Mouse (Mus musculus) myocyte (in vitro differentiated cells): ENCODE results near the gene Ccr10.
"Not testable (repeated sequence)": the region's sequence is repeated elsewhere in the genome, so short reads cannot be mapped to it uniquely, and the experiment has no call there.

Experiments used
- CEBPB ChIP-seq: IDR thresholded peaks from 2 replicates; pipeline ENCODE4 v1.6.1; 2011; ENCODE audit warnings: mild to moderate bottlenecking, moderate library complexity; ENCODE audit not compliant: poor library complexity, insufficient read depth, severe bottlenecking
- E2F4 ChIP-seq: IDR thresholded peaks from one replicate; pipeline ENCODE4 v1.6.1; 2011; ENCODE audit warnings: mild to moderate bottlenecking, control low read depth, moderate library complexity; ENCODE audit not compliant: insufficient read depth
- MAX ChIP-seq: IDR thresholded peaks from one replicate; pipeline ENCODE4 v1.6.1; 2011; ENCODE audit warnings: low read depth, mild to moderate bottlenecking, control low read depth
- MYOD1 ChIP-seq, 3 experiments: IDR thresholded peaks; one replicate each; pipeline ENCODE4 v1.6.1; 2011; ENCODE audit warnings: control low read depth in 2 of 3, low read depth in 2 of 3, mild to moderate bottlenecking in 2 of 3, moderate library complexity in 1 of 3; ENCODE audit not compliant: insufficient read length in 2 of 3, control insufficient read depth in 1 of 3
- MYOG ChIP-seq, 3 experiments: IDR thresholded peaks; one replicate each; pipeline ENCODE4 v1.6.1; 2011; ENCODE audit warnings: control low read depth in 2 of 3, low read depth in 2 of 3, mild to moderate bottlenecking in 2 of 3; ENCODE audit not compliant: insufficient read length in 2 of 3, control insufficient read depth in 1 of 3, insufficient read depth in 1 of 3
- POLR2A ChIP-seq: IDR thresholded peaks from one replicate; pipeline ENCODE4 v1.6.1; 2011; ENCODE audit warnings: low read depth, mild to moderate bottlenecking, control low read depth, moderate library complexity; ENCODE audit not compliant: insufficient read length
- POLR2AphosphoS2 ChIP-seq: IDR thresholded peaks from one replicate; pipeline ENCODE4 v1.6.1; 2011; ENCODE audit warnings: low read depth, control low read depth; ENCODE audit not compliant: insufficient read length
- REST ChIP-seq: IDR thresholded peaks from one replicate; pipeline ENCODE4 v1.6.1; 2011; ENCODE audit warnings: mild to moderate bottlenecking, control low read depth, moderate library complexity; ENCODE audit not compliant: insufficient read depth, insufficient read length
- SRF ChIP-seq: IDR thresholded peaks from one replicate; pipeline ENCODE4 v1.6.1; 2011; ENCODE audit warnings: low read depth; ENCODE audit not compliant: control insufficient read depth, insufficient read length
- TCF12 ChIP-seq: IDR thresholded peaks from one replicate; pipeline ENCODE4 v1.6.1; 2011; ENCODE audit warnings: mild to moderate bottlenecking, control low read depth; ENCODE audit not compliant: poor library complexity, insufficient read depth, severe bottlenecking
- USF1 ChIP-seq: IDR thresholded peaks from one replicate; pipeline ENCODE4 v1.6.1; 2011; ENCODE audit warnings: low read depth, mild to moderate bottlenecking, control low read depth, moderate library complexity

GRCm38 (mm10) chr11:101160151-101160550, 15.1 kb downstream of the Ccr10 start:
- TF ChIP-seq POLR2AphosphoS2; E2F4; USF1; POLR2A; TCF12; MYOD1 (IDR thresholded peaks at IDR 0.05; ENCODE audit: control insufficient read depth in 1 of 3, insufficient read length in 2 of 3, low read depth in 2 of 3); MAX; MYOG (IDR thresholded peaks at IDR 0.05; ENCODE audit: control insufficient read depth in 1 of 3, insufficient read depth in 1 of 3, insufficient read length in 2 of 3, low read depth in 2 of 3); SRF; CEBPB; REST: not testable (repeated sequence)
